Mouse (Mus musculus) lung, postnatal 0 days (tissue): Measurements from ENCODE around the gene Gria4.

Experiments used
- CTCF ChIP-seq: IDR thresholded peaks from 2 replicates; pipeline ENCODE4 v1.5.1; 2016; ENCODE audit warnings: antibody characterized with exemption, mild to moderate bottlenecking
- EP300 ChIP-seq: IDR thresholded peaks from 2 replicates; pipeline ENCODE4 v1.6.1; 2016; ENCODE audit warnings: antibody characterized with exemption, mild to moderate bottlenecking, control low read depth

DNA sequence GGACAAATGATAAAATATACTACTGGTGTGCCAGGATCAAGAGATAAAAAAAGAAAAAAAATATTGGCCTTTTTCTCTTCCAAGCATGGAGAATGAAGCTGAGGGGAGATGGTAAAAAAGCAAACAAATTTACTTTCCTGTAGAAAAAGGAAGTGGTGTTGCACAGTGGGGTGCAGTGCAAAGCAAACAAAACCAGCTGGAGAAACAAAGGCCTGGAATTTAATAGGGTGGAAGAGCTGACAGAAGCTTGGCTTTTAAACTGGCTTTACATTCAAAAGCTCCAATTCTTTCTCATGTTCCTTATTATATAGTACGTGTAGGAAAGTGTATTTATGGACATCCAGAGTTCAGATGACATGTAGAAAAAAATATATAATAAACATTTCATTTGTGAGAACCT lies 290.9 kb downstream of the Gria4 start:
- TF ChIP-seq CTCF, result no peak
- TF ChIP-seq EP300, result no peak
